Mouse (Mus musculus): ENCODE measurements around the gene Hbb-bh2.
"Not testable (repeated sequence)": the region's sequence is repeated elsewhere in the genome, so short reads cannot be mapped to it uniquely, and the experiment has no call there.

The Hbb-bh2 gene

GRCm38 (mm10) chr7:103840268-103840667, at the start of gene Hbb-bh2:
Gene Hbb-bh2 (minus strand): TSS chr7:103840520.
- no peak for DNase-seq

GRCm38 (mm10) chr7:103886152-103886551, 45.8 kb upstream of the Hbb-bh2 start, which contains the start of gene Olfr66:
Gene Olfr66 (minus strand): TSS chr7:103886252.
- DNase-seq: no peak

- DNase-seq: no peak
Measured at GRCm38 (mm10) chr7:103877093-103877492, 36.8 kb upstream of the Hbb-bh2 start.

- no peak for DNase-seq
Measured at GRCm38 (mm10) chr7:103874451-103874850, 34.1 kb upstream of the Hbb-bh2 start.

GRCm38 (mm10) chr7:103873064-103873463, 32.7 kb upstream of the Hbb-bh2 start:
- peak; percentile 17 for DNase-seq

GRCm38 (mm10) chr7:103870667-103871066, 30.3 kb upstream of the Hbb-bh2 start:
- no peak for DNase-seq

- DNase-seq: no peak
Measured at GRCm38 (mm10) chr7:103865716-103866115, 25.4 kb upstream of the Hbb-bh2 start.

- no peak for DNase-seq
Measured at GRCm38 (mm10) chr7:103861531-103861930, 21.2 kb upstream of the Hbb-bh2 start.

GRCm38 (mm10) chr7:103860855-103861254, 20.5 kb upstream of the Hbb-bh2 start:
- DNase-seq: peak; percentile 58

GRCm38 (mm10) chr7:103859076-103859475, 18.8 kb upstream of the Hbb-bh2 start:
- no peak for DNase-seq

GRCm38 (mm10) chr7:103854669-103855068, 14.3 kb upstream of the Hbb-bh2 start:
- DNase-seq: no peak

- no peak for DNase-seq
Measured at GRCm38 (mm10) chr7:103853090-103853489, 12.8 kb upstream of the Hbb-bh2 start, which contains the start of gene Hbb-y. Gene Hbb-y (minus strand): TSS chr7:103853216.

GRCm38 (mm10) chr7:103844525-103845325, 4.4 kb upstream of the Hbb-bh2 start:
- no peak for DNase-seq

- DNase-seq: no peak
Measured at GRCm38 (mm10) chr7:103843034-103843433, 2.7 kb upstream of the Hbb-bh2 start, which contains the start of gene Hbb-bh1. Gene Hbb-bh1 (minus strand): TSS chr7:103843164.

- no peak for DNase-seq
Measured at GRCm38 (mm10) chr7:103827808-103828207, 12.5 kb downstream of the Hbb-bh2 start, which contains the start of gene Hbb-bs. Gene Hbb-bs (minus strand): TSS chr7:103828096.

GRCm38 (mm10) chr7:103827139-103827538, 13.2 kb downstream of the Hbb-bh2 start:
- DNase-seq: not testable (repeated sequence)

- no peak for DNase-seq
Measured at GRCm38 (mm10) chr7:103826255-103826887, 13.9 kb downstream of the Hbb-bh2 start.

- DNase-seq: no peak
Measured at GRCm38 (mm10) chr7:103825536-103826254, 14.6 kb downstream of the Hbb-bh2 start.

- no peak for DNase-seq
Measured at GRCm38 (mm10) chr7:103824597-103824996, 15.7 kb downstream of the Hbb-bh2 start.

- not testable (repeated sequence) for DNase-seq
Measured at GRCm38 (mm10) chr7:103815085-103815484, 25.2 kb downstream of the Hbb-bh2 start.

GRCm38 (mm10) chr7:103813766-103814165, 26.6 kb downstream of the Hbb-bh2 start, which contains the start of gene Hbb-bt:
Gene Hbb-bt (minus strand): TSS chr7:103813996.
- no peak for DNase-seq

- not testable (repeated sequence) for DNase-seq
Measured at GRCm38 (mm10) chr7:103813152-103813551, 27.2 kb downstream of the Hbb-bh2 start.

GRCm38 (mm10) chr7:103812174-103812573, 28.1 kb downstream of the Hbb-bh2 start:
- no peak for DNase-seq
